Mouse (Mus musculus): ENCODE measurements around the gene Nrde2. TPM values are rescaled to one million over a fixed set of nuclear protein-coding genes. Genes with fewer than 3 reads are reported as not detected.
A peak's percentile ranks its signal among the peaks of the same experiment; 100 is the strongest.

The Nrde2 gene
- polyA plus RNA-seq, 1 experiment, result 8.1 TPM

- no peak overlapping the region for H3K4me3 ChIP-seq (ENCODE audit: control insufficient read depth, low read depth, low read length)
- H3K27me3 ChIP-seq (ENCODE audit: control insufficient read depth, insufficient read depth, low read length), result no peaks in the 10 kb centered on the region
- H3K36me3 ChIP-seq (ENCODE audit: control insufficient read depth, insufficient read depth, low read length), result no peaks in the 10 kb centered on the region
- no peak for TF ChIP-seq POLR2A (IDR thresholded peaks at IDR 0.05; ENCODE audit: control insufficient read depth, low read depth, low read length)
- TF ChIP-seq CTCF (IDR thresholded peaks at IDR 0.05; ENCODE audit: control insufficient read depth, insufficient read depth, insufficient replicate concordance, low read depth, low read length), result peak; percentile 16; the same call in 1 of the 2 replicates
- no peak overlapping the region for H3K27ac ChIP-seq (ENCODE audit: control insufficient read depth, insufficient read depth, low read depth, low read length)
- peaks cover 11% of the 10 kb centered on the region for H3K4me1 ChIP-seq (ENCODE audit: control insufficient read depth, insufficient read depth, low read length)
These were observed 6.7 kb upstream of the Nrde2 start for GRCm38 (mm10) chr12:100166177-100166576.

GRCm38 (mm10) chr12:100164991-100165500 lies 5.6 kb upstream of the Nrde2 start:
- no peaks in the 10 kb centered on the region for H3K27me3 ChIP-seq (ENCODE audit: control insufficient read depth, insufficient read depth, low read length)
- H3K4me1 ChIP-seq (ENCODE audit: control insufficient read depth, insufficient read depth, low read length), result peaks cover 11% of the 10 kb centered on the region
- no peak overlapping the region for H3K4me3 ChIP-seq (ENCODE audit: control insufficient read depth, low read depth, low read length)
- no peak overlapping the region for H3K27ac ChIP-seq (ENCODE audit: control insufficient read depth, insufficient read depth, low read depth, low read length)
- no peaks in the 10 kb centered on the region for H3K36me3 ChIP-seq (ENCODE audit: control insufficient read depth, insufficient read depth, low read length)
- no peak for TF ChIP-seq POLR2A (IDR thresholded peaks at IDR 0.05; ENCODE audit: control insufficient read depth, low read depth, low read length)
- TF ChIP-seq CTCF (IDR thresholded peaks at IDR 0.05; ENCODE audit: control insufficient read depth, insufficient read depth, insufficient replicate concordance, low read depth, low read length), result no peak

GRCm38 (mm10) chr12:100152466-100152865 lies 7.0 kb downstream of the Nrde2 start:
- H3K27me3 ChIP-seq (ENCODE audit: control insufficient read depth, insufficient read depth, low read length), result no peaks in the 10 kb centered on the region
- H3K4me3 ChIP-seq (ENCODE audit: control insufficient read depth, low read depth, low read length), result no peak overlapping the region
- no peaks in the 10 kb centered on the region; the same call in 1 of the 2 replicates for H3K36me3 ChIP-seq (ENCODE audit: control insufficient read depth, insufficient read depth, low read length)
- H3K4me1 ChIP-seq (ENCODE audit: control insufficient read depth, insufficient read depth, low read length), result no peaks in the 10 kb centered on the region
- no peak for TF ChIP-seq CTCF (IDR thresholded peaks at IDR 0.05; ENCODE audit: control insufficient read depth, insufficient read depth, insufficient replicate concordance, low read depth, low read length)
- no peak for TF ChIP-seq POLR2A (IDR thresholded peaks at IDR 0.05; ENCODE audit: control insufficient read depth, low read depth, low read length)
- no peak overlapping the region for H3K27ac ChIP-seq (ENCODE audit: control insufficient read depth, insufficient read depth, low read depth, low read length)

GRCm38 (mm10) chr12:100144269-100144668 lies 15.2 kb downstream of the Nrde2 start:
- H3K4me1 ChIP-seq (ENCODE audit: control insufficient read depth, insufficient read depth, low read length), result no peaks in the 10 kb centered on the region
- no peaks in the 10 kb centered on the region for H3K27me3 ChIP-seq (ENCODE audit: control insufficient read depth, insufficient read depth, low read length)
- no peak overlapping the region for H3K27ac ChIP-seq (ENCODE audit: control insufficient read depth, insufficient read depth, low read depth, low read length)
- peaks cover 4% of the 10 kb centered on the region for H3K36me3 ChIP-seq (ENCODE audit: control insufficient read depth, insufficient read depth, low read length)
- H3K4me3 ChIP-seq (ENCODE audit: control insufficient read depth, low read depth, low read length), result no peak overlapping the region
- TF ChIP-seq POLR2A (IDR thresholded peaks at IDR 0.05; ENCODE audit: control insufficient read depth, low read depth, low read length) (no peak), CTCF (IDR thresholded peaks at IDR 0.05; ENCODE audit: control insufficient read depth, insufficient read depth, insufficient replicate concordance, low read depth, low read length) (no peak)

GRCm38 (mm10) chr12:100143737-100144136 lies 15.7 kb downstream of the Nrde2 start:
- no peaks in the 10 kb centered on the region for H3K27me3 ChIP-seq (ENCODE audit: control insufficient read depth, insufficient read depth, low read length)
- peaks cover 4% of the 10 kb centered on the region for H3K36me3 ChIP-seq (ENCODE audit: control insufficient read depth, insufficient read depth, low read length)
- TF ChIP-seq CTCF (IDR thresholded peaks at IDR 0.05; ENCODE audit: control insufficient read depth, insufficient read depth, insufficient replicate concordance, low read depth, low read length) (no peak), POLR2A (IDR thresholded peaks at IDR 0.05; ENCODE audit: control insufficient read depth, low read depth, low read length) (no peak)
- no peak overlapping the region for H3K27ac ChIP-seq (ENCODE audit: control insufficient read depth, insufficient read depth, low read depth, low read length)
- H3K4me3 ChIP-seq (ENCODE audit: control insufficient read depth, low read depth, low read length), result no peak overlapping the region
- no peaks in the 10 kb centered on the region for H3K4me1 ChIP-seq (ENCODE audit: control insufficient read depth, insufficient read depth, low read length)

GRCm38 (mm10) chr12:100142848-100143523 lies 16.5 kb downstream of the Nrde2 start:
- TF ChIP-seq POLR2A (IDR thresholded peaks at IDR 0.05; ENCODE audit: control insufficient read depth, low read depth, low read length) (no peak), CTCF (IDR thresholded peaks at IDR 0.05; ENCODE audit: control insufficient read depth, insufficient read depth, insufficient replicate concordance, low read depth, low read length) (no peak)
- Histone ChIP-seq H3K36me3 (ENCODE audit: control insufficient read depth, insufficient read depth, low read length) (peaks cover 4% of the 10 kb centered on the region), H3K4me1 (ENCODE audit: control insufficient read depth, insufficient read depth, low read length) (no peaks in the 10 kb centered on the region), H3K27ac (ENCODE audit: control insufficient read depth, insufficient read depth, low read depth, low read length) (no peak overlapping the region), H3K4me3 (ENCODE audit: control insufficient read depth, low read depth, low read length) (no peak overlapping the region), H3K27me3 (ENCODE audit: control insufficient read depth, insufficient read depth, low read length) (no peaks in the 10 kb centered on the region)

- Histone ChIP-seq H3K27me3 (ENCODE audit: control insufficient read depth, insufficient read depth, low read length) (no peaks in the 10 kb centered on the region), H3K27ac (ENCODE audit: control insufficient read depth, insufficient read depth, low read depth, low read length) (no peak overlapping the region), H3K4me1 (ENCODE audit: control insufficient read depth, insufficient read depth, low read length) (no peaks in the 10 kb centered on the region), H3K4me3 (ENCODE audit: control insufficient read depth, low read depth, low read length) (no peak overlapping the region), H3K36me3 (ENCODE audit: control insufficient read depth, insufficient read depth, low read length) (peaks cover 8% of the 10 kb centered on the region)
- TF ChIP-seq POLR2A (IDR thresholded peaks at IDR 0.05; ENCODE audit: control insufficient read depth, low read depth, low read length) (no peak), CTCF (IDR thresholded peaks at IDR 0.05; ENCODE audit: control insufficient read depth, insufficient read depth, insufficient replicate concordance, low read depth, low read length) (no peak)
These were observed 24.3 kb downstream of the Nrde2 start for GRCm38 (mm10) chr12:100135117-100135516.

Measured in testis, adult 2 months (tissue).